Mouse (Mus musculus): Measurements from ENCODE around the gene Olfr1019.

GRCm38 (mm10) chr2:85846730-85847129 lies 1.4 kb upstream of the Olfr1019 start, which contains the start of gene Olfr1020:
- TF ChIP-seq CTCF (IDR thresholded peaks at IDR 0.05; ENCODE audit: borderline replicate concordance, insufficient read depth, low read depth, low read length), result no peak
- TF ChIP-seq POLR2A (IDR thresholded peaks at IDR 0.05; ENCODE audit: borderline replicate concordance, insufficient read depth, low read length), result no peak
